Mouse (Mus musculus) hindbrain, embryonic 12.5 days (tissue): ENCODE measurements around the gene Slc38a9. TPM values are rescaled to one million over a fixed set of nuclear protein-coding genes. Genes with fewer than 3 reads are reported as not detected.

Experiments used
- ATAC-seq: fragments of 200-750 bp; cut with Nextera tagmentation; 2 replicates; pipeline ENCODE4 v1.8.0; 2017; ENCODE audit warnings: moderate TSS enrichment; ENCODE audit not compliant: low FRiP score
- H3K27ac ChIP-seq: fragments of 300-500 bp; sonication (generic); 2 replicates; pipeline ENCODE4 v1.5.1; 2016; ENCODE audit warnings: mild to moderate bottlenecking
- H3K27me3 ChIP-seq: fragments of 300-500 bp; sonication (generic); 2 replicates; pipeline ENCODE4 v1.6.1; 2016; ENCODE audit warnings: mild to moderate bottlenecking
- H3K36me3 ChIP-seq: fragments of 300-500 bp; sonication (generic); 2 replicates; pipeline ENCODE4 v1.6.1; 2016; ENCODE audit warnings: mild to moderate bottlenecking
- H3K4me1 ChIP-seq: fragments of 300-500 bp; sonication (generic); 2 replicates; pipeline ENCODE4 v1.6.1; 2016
- H3K4me2 ChIP-seq: fragments of 300-500 bp; sonication (generic); replicated peaks from 2 replicates; pipeline ENCODE4 v1.6.1; 2016; ENCODE audit warnings: mild to moderate bottlenecking
- H3K4me3 ChIP-seq: fragments of 300-500 bp; sonication (generic); 2 replicates; pipeline ENCODE4 v1.5.1; 2016; ENCODE audit warnings: mild to moderate bottlenecking
- H3K9ac ChIP-seq: fragments of 300-500 bp; sonication (generic); 2 replicates; pipeline ENCODE4 v1.6.1; 2016; ENCODE audit warnings: mild to moderate bottlenecking, moderate library complexity
- H3K9me3 ChIP-seq: fragments of 300-500 bp; sonication (generic); replicated peaks from 2 replicates; pipeline ENCODE4 v1.6.1; 2016; ENCODE audit warnings: mild to moderate bottlenecking
- WGBS: fragments of 180-500 bp; shearing (Covaris S2); methylation state at CpG from one replicate; pipeline ENCODE4 v1.1.7; 2016; 5-methylcytosine and 5-hydroxymethylcytosine counted together
- polyA plus RNA-seq: library from polyadenylated mRNA; unstranded; fragments of >200 nt; fragmentation: Nextera tagmentation; extraction: Ambion mirVana; gene quantifications from 2 replicates; pipeline ENCODE4 v1.2.1, GENCODE M21; 2016

Gene Slc38a9
- 22.9 and 25.2 TPM in 2 replicates for polyA plus RNA-seq

DNA sequence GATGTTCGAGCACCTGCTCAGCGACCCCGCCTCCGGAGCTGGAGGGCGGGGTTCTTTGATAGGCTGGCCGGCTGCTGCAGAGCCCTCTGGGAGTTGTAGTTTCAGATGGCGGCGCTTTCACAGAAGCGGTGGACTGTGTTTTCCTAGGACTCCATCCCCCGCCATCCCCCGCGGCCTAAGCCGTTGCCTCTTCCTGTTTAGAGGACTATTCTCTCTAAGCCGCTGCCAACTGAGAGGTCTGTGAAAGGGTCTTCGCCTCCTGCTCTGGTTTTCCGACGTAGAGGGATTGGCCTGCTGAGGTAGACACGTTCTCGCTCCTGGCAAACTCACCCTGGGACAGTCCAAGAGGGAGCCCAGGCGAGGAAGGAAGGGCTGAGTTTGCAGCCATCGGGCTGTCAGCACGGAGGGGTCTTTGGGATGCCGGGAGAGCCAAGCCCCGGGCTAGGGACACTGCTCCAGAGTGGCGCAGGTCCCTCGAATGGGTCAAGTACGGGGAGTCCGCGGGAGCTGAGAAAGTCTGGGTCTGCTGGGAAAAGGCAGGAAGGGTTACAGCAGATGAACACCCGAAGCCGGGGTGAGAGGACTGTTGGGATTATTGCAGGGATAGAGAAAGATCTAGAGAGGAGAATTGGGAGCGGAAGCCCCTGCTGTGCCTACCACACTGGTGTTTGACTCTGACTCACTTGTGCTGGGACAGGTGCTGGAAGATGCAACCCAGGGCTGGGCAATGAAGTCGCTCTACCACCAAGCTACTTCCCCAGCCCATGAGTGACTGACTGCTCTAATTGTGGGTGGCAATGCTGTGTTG lies at the start of gene Slc38a9:
TSS of gene Slc38a9 (plus strand) at position 178 of the 808 bp plus-strand sequence.
- H3K9me3 ChIP-seq = no peaks in the 10 kb centered on the region
- peak within 1 kb of the TSS; percentile 85 for H3K27ac ChIP-seq
- H3K4me2 ChIP-seq = peak within 1 kb of the TSS; percentile 81
- no peaks in the 10 kb centered on the region for H3K36me3 ChIP-seq
- under 1% methylated on average over 33 of the region's 33 CpGs for WGBS
- peak; percentile 99 for ATAC-seq
- H3K9ac ChIP-seq = peak within 1 kb of the TSS; percentile 90
- H3K4me3 ChIP-seq = peak within 1 kb of the TSS; percentile 72
- H3K27me3 ChIP-seq = no peaks in the 10 kb centered on the region
- peaks cover 4% of the 10 kb centered on the region for H3K4me1 ChIP-seq

DNA sequence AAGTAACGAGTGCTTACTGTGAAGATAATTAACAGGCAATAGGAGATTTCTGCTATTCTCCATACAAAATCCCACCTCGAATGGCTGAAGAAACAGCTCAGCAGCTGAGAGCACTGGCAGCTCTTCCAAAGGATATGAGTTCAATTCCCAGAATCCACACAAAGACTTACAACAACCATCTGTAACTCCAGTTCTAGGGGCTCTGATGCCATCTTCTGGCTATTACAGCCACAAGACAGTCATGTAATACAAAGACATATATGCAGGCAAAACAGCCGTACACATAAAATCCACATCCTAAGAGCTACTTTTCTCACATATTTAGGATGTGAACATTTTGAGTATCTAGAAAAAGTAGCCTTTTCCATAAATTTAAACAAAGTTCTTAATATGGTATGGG lies 39.0 kb upstream of the Slc38a9 start:
- ATAC-seq = no peak
- Histone ChIP-seq H3K4me3 (no peak overlapping the region), H3K4me1 (no peaks in the 10 kb centered on the region), H3K27me3 (no peaks in the 10 kb centered on the region), H3K27ac (no peak overlapping the region), H3K9ac (no peak overlapping the region), H3K4me2 (no peak overlapping the region), H3K9me3 (no peaks in the 10 kb centered on the region), H3K36me3 (no peaks in the 10 kb centered on the region)
- WGBS = 87% methylated on average over 3 of the region's 3 CpGs

DNA sequence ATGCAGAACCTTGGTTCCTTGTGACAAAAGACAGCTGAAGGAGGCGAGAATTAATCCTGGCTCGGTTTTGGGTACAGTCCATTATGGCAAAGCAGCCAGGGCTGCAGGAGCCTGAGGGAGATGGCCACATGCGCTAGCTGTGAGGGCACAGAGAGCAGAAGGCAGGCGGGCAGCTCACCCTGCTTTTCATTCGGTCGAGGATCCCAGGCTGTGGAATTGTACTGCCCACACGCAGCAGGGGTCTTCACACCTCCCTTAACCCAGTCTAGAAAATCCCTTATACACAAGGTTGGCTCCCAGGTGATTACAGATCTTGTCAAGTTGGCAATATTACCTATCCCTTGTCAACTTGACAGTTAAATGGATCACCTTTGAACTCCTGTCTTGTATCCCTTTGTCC lies 36.9 kb upstream of the Slc38a9 start:
- 64% methylated on average over 7 of the region's 7 CpGs for WGBS
- H3K27me3 ChIP-seq = no peaks in the 10 kb centered on the region

DNA sequence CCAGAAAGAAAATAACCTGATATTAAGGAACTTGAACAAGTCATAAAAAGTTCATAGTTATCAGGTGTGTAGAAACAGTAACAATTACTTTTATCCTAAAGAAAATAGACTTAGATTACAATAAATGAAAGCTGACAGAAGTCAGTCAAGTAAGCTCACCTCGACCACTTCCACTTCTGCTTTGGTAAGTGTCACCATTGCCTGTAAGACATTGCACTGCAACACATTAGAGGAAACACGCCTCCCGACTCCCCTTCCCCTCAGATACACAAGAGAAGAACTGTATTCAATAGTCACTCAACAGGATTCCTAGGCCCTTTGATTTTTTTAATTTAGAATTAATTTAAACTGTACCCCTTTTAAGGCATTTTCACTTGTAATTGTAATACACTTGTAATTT lies 35.9 kb upstream of the Slc38a9 start:
- WGBS = 81% methylated on average over 3 of the region's 3 CpGs
- H3K36me3 ChIP-seq = no peaks in the 10 kb centered on the region

More for the DNA sequence above, 36.9 kb upstream of the Slc38a9 start:
- no peaks in the 10 kb centered on the region for H3K4me1 ChIP-seq
- H3K27ac ChIP-seq = no peak overlapping the region
- no peak overlapping the region for H3K4me3 ChIP-seq
- no peak for ATAC-seq
- H3K4me2 ChIP-seq = no peak overlapping the region
- no peaks in the 10 kb centered on the region for H3K36me3 ChIP-seq
- H3K9ac ChIP-seq = no peak overlapping the region
- H3K9me3 ChIP-seq = no peaks in the 10 kb centered on the region

DNA sequence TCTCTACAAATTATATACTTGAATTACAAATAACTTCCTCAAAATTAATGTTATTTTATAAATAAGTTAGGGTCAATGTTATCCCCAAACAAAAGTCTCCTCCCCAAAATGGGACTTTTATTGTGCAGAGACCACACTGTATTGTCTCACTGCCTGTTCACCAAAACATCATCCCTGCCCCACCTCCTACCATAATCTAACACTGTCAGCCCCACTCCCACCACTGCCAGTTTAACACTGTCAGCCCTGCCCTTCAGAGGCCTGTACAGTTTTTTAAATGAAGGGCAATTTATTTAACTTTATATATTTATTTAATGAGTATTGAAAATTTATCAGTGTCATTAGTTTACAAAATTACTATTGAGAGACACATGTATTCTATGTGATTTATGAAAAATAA lies 35.0 kb upstream of the Slc38a9 start:
- Histone ChIP-seq H3K36me3 (no peaks in the 10 kb centered on the region), H3K4me1 (no peaks in the 10 kb centered on the region), H3K9me3 (no peaks in the 10 kb centered on the region), H3K27me3 (no peaks in the 10 kb centered on the region), H3K4me2 (no peak overlapping the region), H3K9ac (no peak overlapping the region), H3K4me3 (no peak overlapping the region), H3K27ac (no peak overlapping the region)
- no peak for ATAC-seq

More for the DNA sequence above, 35.9 kb upstream of the Slc38a9 start:
- H3K27me3 ChIP-seq = no peaks in the 10 kb centered on the region
- H3K4me3 ChIP-seq = no peak overlapping the region
- no peak overlapping the region for H3K27ac ChIP-seq
- H3K4me1 ChIP-seq = no peaks in the 10 kb centered on the region
- no peaks in the 10 kb centered on the region for H3K9me3 ChIP-seq
- ATAC-seq = no peak
- H3K4me2 ChIP-seq = no peak overlapping the region
- H3K9ac ChIP-seq = no peak overlapping the region

DNA sequence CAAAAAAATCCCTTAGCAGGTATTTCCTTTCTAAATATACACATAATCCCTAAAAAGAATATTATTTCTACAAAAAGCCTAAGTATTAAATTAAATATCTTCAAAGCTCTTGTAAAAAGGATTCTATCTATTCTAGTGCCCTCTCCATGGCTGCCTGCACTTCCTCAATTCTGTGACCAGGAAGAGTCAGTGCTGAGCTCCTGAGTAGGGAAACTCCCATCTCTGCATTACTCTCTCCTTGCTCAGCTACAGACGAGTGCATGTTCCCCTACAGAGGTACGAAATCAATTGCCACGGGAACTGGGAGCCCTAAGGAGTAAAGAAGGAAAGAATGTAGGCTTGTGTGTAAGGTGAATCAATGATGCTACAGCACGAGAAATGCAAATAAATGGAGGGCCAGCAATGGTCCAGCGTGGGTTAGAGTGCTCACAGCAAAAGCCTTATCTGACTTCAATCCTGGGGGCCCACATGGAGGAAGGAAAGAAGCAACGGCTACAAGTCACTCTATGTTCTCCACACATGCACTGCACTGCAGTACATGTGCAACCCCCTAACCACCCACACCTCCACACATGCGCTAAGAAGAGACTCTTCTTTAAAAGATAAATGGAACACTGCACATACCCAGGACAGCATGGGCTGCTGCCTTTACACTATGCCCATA lies 25.2 kb upstream of the Slc38a9 start:
- no peak for ATAC-seq
- Histone ChIP-seq H3K9ac (no peak overlapping the region), H3K4me1 (no peaks in the 10 kb centered on the region), H3K36me3 (no peaks in the 10 kb centered on the region), H3K27me3 (no peaks in the 10 kb centered on the region), H3K4me3 (no peak overlapping the region), H3K9me3 (no peaks in the 10 kb centered on the region), H3K4me2 (no peak overlapping the region), H3K27ac (no peak overlapping the region)
- WGBS = 61% methylated on average over 7 of the region's 7 CpGs

DNA sequence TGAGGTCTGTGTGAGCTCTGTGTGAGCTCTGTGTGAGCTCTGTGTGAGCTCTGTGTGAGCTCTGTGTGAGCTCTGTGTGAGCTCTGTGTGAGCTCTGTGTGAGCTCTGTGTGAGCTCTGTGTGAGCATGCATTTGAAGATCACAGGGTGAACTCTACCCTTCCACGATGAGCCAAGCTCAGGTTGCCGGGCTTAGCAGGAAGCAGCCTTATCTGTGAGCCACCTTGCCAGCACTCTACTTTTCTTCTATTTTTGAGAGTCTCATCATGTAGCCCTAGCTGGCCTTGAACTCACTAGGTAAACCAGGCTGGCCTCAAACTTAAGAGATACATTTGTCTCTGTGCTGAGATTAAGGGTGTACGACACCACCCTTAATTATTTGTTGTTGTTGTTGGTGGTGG lies 24.1 kb upstream of the Slc38a9 start:
- no peak overlapping the region for H3K9ac ChIP-seq
- H3K4me3 ChIP-seq = no peak overlapping the region
- H3K9me3 ChIP-seq = no peaks in the 10 kb centered on the region
- no peaks in the 10 kb centered on the region for H3K27me3 ChIP-seq
- no peak overlapping the region for H3K4me2 ChIP-seq
- H3K36me3 ChIP-seq = no peaks in the 10 kb centered on the region
- WGBS = 43% methylated on average over 3 of the region's 3 CpGs
- no peaks in the 10 kb centered on the region for H3K4me1 ChIP-seq
- no peak for ATAC-seq
- no peak overlapping the region for H3K27ac ChIP-seq

DNA sequence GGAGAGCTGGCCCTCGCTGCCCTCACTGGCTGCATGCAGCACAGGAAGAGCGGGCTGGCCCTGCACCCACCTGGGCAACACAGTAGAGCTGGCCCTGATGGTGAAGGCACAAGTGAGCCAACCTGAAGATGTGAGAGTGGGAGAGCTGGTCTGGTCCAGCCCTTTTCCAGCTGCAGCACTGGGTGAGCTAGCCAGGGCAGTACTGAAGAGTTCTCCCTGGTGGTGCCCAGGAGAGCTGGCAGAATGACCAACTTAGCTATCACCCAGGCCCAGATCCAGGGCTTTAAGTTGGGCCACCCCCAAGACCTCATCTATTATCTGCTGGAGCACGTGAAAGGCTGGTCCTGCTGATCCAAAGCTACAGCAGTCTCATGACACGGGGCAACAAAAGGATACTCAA lies 21.4 kb upstream of the Slc38a9 start:
- Histone ChIP-seq H3K4me1 (no peaks in the 10 kb centered on the region), H3K36me3 (no peaks in the 10 kb centered on the region), H3K27me3 (no peaks in the 10 kb centered on the region), H3K4me2 (no peak overlapping the region), H3K4me3 (no peak overlapping the region), H3K9me3 (no peaks in the 10 kb centered on the region), H3K9ac (no peak overlapping the region), H3K27ac (no peak overlapping the region)
- ATAC-seq = no peak
- 61% methylated on average over 4 of the region's 4 CpGs for WGBS

DNA sequence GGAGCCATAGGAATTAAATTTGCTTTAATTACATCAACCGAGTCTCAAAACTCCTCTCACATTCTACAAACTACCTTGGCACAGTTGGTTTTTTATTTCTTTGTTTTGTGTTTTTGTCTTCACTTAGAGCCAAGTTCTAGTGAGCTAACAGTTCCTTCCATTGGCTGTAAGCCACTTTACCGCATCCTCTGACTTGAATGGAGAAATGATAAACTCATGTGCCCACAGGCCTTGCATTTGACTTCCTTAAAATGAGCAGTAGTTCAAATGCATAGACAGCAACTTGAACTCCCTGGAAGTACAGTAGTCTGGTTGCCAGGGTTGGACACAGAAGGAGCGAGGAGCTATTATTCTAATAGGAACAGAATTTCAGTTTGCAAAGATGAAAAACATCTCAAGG lies 17.7 kb upstream of the Slc38a9 start:
- 93% methylated on average over 3 of the region's 3 CpGs for WGBS
- Histone ChIP-seq H3K4me2 (no peak overlapping the region), H3K9ac (no peak overlapping the region), H3K27ac (no peak overlapping the region), H3K36me3 (no peaks in the 10 kb centered on the region), H3K9me3 (no peaks in the 10 kb centered on the region), H3K4me1 (no peaks in the 10 kb centered on the region), H3K27me3 (no peaks in the 10 kb centered on the region), H3K4me3 (no peak overlapping the region)
- no peak for ATAC-seq

DNA sequence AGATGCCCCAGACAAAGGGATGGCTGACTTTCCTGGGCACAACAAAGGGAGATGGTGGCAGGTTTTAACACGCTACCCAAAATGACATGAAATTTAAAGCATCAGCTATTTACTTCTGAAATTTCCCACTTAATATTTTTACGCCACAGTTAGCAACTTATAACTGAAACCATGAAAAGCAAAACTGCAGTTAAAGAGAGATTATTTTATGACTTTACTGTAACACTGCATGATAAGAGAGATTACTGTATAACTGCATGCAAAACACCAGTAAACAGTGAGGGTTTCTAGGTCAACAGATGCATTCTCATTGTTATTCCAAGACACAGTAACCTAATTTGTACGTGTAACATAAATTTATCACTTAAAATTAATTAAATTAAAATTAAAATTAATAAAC lies 15.6 kb upstream of the Slc38a9 start:
- H3K9ac ChIP-seq = no peak overlapping the region
- WGBS = 90% methylated on average over 3 of the region's 3 CpGs
- no peak for ATAC-seq
- H3K27me3 ChIP-seq = no peaks in the 10 kb centered on the region
- no peak overlapping the region for H3K4me2 ChIP-seq
- H3K4me1 ChIP-seq = no peaks in the 10 kb centered on the region
- H3K36me3 ChIP-seq = no peaks in the 10 kb centered on the region
- H3K9me3 ChIP-seq = no peaks in the 10 kb centered on the region
- H3K4me3 ChIP-seq = no peak overlapping the region
- no peak overlapping the region for H3K27ac ChIP-seq

DNA sequence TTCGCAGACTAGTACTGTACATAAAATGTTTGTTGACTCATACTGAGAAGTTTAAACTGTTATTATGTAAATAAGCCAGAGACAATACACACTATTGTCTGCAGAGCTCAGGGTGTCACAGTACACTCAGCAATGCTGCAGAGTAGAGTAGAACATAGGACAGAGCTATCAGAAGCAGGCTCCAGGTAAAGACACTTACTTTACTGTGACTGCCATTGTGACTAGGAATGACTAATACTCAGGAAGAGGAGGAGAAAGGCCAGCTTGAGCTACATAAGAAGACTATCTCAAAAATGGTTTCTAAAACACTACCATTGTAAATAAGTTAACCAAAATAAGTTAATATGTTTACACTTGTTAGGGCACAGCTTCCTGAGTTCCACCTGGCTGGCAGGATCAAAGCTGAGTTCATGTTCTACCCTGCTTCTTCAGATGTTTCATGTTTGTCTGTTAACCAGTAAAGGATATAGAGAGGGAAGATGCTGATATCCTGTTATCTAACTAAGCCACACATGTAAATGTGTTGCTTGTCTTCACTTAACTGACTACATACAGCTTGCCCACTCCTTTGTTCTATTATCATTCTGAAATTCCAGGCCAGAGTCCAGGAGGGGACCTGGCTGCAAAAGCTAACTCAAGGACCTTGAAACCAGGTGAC lies 14.9 kb upstream of the Slc38a9 start:
- H3K9me3 ChIP-seq = no peaks in the 10 kb centered on the region
- no peaks in the 10 kb centered on the region for H3K36me3 ChIP-seq
- ATAC-seq = no peak
- no peaks in the 10 kb centered on the region for H3K4me1 ChIP-seq
- 89% methylated on average over 1 of the region's 1 CpGs for WGBS
- H3K4me3 ChIP-seq = no peak overlapping the region
- no peak overlapping the region for H3K9ac ChIP-seq
- H3K4me2 ChIP-seq = no peak overlapping the region
- H3K27ac ChIP-seq = no peak overlapping the region
- H3K27me3 ChIP-seq = no peaks in the 10 kb centered on the region

DNA sequence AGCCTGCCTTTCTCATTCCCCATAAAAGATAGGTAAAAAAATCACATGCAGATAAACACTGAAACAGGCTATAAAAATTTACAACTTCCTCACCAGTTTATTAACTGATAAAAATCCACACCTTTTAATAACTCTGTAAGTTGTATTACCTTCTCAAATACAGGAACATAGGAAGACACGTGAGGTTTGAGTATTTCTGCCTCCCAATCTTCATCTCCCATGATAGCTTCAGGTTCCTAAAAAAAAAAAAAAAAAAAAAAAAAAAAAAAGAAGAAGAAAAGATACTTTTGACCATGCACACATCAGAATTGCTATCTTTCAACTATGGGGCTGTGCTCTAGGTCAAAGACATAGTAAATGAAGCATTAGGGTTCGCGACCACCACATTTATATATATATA lies 9.4 kb upstream of the Slc38a9 start:
- Histone ChIP-seq H3K4me2 (no peak overlapping the region), H3K4me3 (no peak overlapping the region), H3K9ac (no peak overlapping the region), H3K36me3 (no peaks in the 10 kb centered on the region), H3K9me3 (peaks cover 9% of the 10 kb centered on the region), H3K4me1 (no peaks in the 10 kb centered on the region), H3K27ac (no peak overlapping the region), H3K27me3 (no peaks in the 10 kb centered on the region)
- no peak for ATAC-seq
- WGBS = 90% methylated on average over 3 of the region's 3 CpGs
